Mouse (Mus musculus) hindbrain, embryonic 13.5 days (tissue): ENCODE results near the gene Dleu7. TPM values are rescaled to one million over a fixed set of nuclear protein-coding genes. Genes with fewer than 3 reads are reported as not detected.

ENCODE experiments used
- ATAC-seq: fragments of 200-750 bp; cut with Nextera tagmentation; 2 replicates; pipeline ENCODE4 v1.8.0; 2017; ENCODE audit warnings: moderate TSS enrichment; ENCODE audit not compliant: low FRiP score
- H3K27ac ChIP-seq: fragments of 300-500 bp; sonication (generic); 2 replicates; pipeline ENCODE4 v1.5.1; 2015; ENCODE audit warnings: inconsistent platforms, mild to moderate bottlenecking, moderate library complexity
- H3K27me3 ChIP-seq: fragments of 300-500 bp; sonication (generic); 2 replicates; pipeline ENCODE4 v1.6.1; 2015; ENCODE audit warnings: mild to moderate bottlenecking, inconsistent platforms
- H3K36me3 ChIP-seq: fragments of 300-500 bp; sonication (generic); 2 replicates; pipeline ENCODE4 v1.6.1; 2015; ENCODE audit warnings: mild to moderate bottlenecking, inconsistent platforms
- H3K4me1 ChIP-seq: fragments of 300-500 bp; sonication (generic); replicated peaks from 2 replicates; pipeline ENCODE4 v1.6.1; 2015; ENCODE audit warnings: inconsistent platforms
- H3K4me2 ChIP-seq: fragments of 300-500 bp; sonication (generic); 2 replicates; pipeline ENCODE4 v1.6.1; 2015; ENCODE audit warnings: inconsistent platforms, mild to moderate bottlenecking, moderate library complexity
- H3K4me3 ChIP-seq: fragments of 300-500 bp; sonication (generic); 2 replicates; pipeline ENCODE4 v1.5.1; 2015; ENCODE audit warnings: mild to moderate bottlenecking, inconsistent platforms
- H3K9ac ChIP-seq: fragments of 300-500 bp; sonication (generic); 2 replicates; pipeline ENCODE4 v1.6.1; 2015; ENCODE audit warnings: mild to moderate bottlenecking, inconsistent platforms
- H3K9me3 ChIP-seq: fragments of 300-500 bp; sonication (generic); 2 replicates; pipeline ENCODE4 v1.6.1; 2016; ENCODE audit warnings: inconsistent platforms
- WGBS: fragments of 180-500 bp; shearing (Covaris S2); methylation state at CpG from one replicate; pipeline ENCODE4 v1.1.7; 2015; 5-methylcytosine and 5-hydroxymethylcytosine counted together
- polyA plus RNA-seq: library from polyadenylated mRNA; unstranded; fragments of >200 nt; fragmentation: Nextera tagmentation; extraction: Ambion mirVana; gene quantifications from 2 replicates; pipeline ENCODE4 v1.2.1, GENCODE M21; 2015

Gene Dleu7
- polyA plus RNA-seq, 1 experiment from 2014 or later: 7.0 TPM

DNA sequence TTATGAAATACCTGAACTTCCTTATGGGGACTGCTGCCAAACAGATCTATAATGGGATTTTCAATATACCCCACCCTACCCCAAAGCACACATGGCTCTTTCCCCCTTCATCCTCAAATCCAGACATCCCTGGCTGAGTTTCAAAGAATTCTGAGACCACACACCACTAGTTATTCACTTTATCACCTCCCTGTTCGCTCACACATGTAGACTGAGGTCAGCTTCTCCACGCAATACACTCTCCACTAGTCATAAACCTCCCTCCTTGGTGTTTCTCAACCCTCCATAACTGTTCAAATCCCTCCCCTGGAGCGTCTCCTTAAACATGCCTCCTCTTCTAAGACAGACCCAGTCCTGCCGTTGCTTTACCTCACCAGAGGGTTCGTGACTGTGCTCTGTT is 30.6 kb upstream of the Dleu7 start:
- no peak for ATAC-seq
- WGBS: 95% methylated on average over 5 of the region's 5 CpGs

DNA sequence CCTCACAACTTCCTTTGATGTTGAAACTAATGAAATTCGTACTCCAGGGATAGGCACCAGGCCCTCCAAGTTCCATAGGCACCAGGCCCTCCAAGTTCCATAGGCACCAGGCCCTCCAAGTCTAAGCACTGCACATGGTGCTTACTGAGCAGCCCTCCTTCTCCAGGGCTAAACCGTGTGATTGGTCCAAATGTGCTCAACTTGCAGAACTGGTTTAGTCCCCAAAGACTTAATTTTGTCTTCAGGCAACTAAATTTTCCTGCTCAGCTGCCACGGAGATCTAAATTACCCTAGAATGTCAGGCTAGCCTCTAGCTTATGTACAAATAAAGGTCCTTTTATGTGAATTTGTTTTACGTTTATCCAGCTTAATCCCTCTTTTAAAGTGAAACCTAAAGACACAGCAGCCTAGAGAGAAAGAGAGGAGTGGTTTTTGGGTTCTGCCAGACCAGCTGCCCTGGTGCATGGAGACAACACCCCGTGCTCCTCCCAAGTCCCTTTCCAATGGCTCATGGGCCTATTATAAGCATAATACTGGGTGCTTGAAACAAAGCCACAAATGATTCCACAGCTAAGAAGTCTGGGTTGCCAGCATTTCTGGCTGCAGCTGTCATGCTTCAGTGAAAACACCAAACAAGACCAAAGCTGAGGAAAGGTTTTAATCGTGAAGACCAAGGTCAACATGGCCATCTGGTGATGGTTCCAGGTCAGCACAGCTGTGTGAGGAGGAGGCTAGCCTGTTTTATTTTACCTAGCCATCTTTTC is 29.9 kb upstream of the Dleu7 start:
- Histone ChIP-seq H3K27ac (no peak overlapping the region), H3K4me3 (no peak overlapping the region), H3K36me3 (no peaks in the 10 kb centered on the region), H3K4me1 (no peaks in the 10 kb centered on the region), H3K27me3 (no peaks in the 10 kb centered on the region), H3K4me2 (no peak overlapping the region), H3K9me3 (no peaks in the 10 kb centered on the region), H3K9ac (no peak overlapping the region)
- 63% methylated on average over 6 of the region's 6 CpGs for WGBS
- no peak for ATAC-seq

More for the DNA sequence above, 30.6 kb upstream of the Dleu7 start:
- Histone ChIP-seq H3K4me3 (no peak overlapping the region), H3K4me2 (no peak overlapping the region), H3K27ac (no peak overlapping the region), H3K4me1 (no peaks in the 10 kb centered on the region), H3K9me3 (no peaks in the 10 kb centered on the region), H3K27me3 (no peaks in the 10 kb centered on the region), H3K9ac (no peak overlapping the region), H3K36me3 (no peaks in the 10 kb centered on the region)

DNA sequence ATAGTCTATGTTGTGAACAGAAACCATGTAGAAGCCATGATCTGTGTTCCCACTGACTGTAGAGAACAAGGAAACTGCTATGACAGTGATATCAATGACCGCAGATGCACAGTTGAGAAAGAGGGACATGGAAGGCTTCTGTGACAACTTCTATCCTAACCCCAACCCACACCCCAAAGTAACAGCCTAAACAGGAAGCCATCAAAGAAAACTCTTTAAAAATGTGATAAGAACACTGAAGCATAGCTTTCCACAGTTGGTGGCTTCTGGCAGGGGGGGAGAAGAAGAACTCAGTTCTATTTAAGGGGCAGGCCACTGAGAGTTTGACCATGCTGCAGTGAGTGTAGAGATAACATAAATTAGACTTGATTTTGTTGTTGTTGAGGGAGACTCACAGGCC is 18.8 kb upstream of the Dleu7 start:
- Histone ChIP-seq H3K9me3 (no peaks in the 10 kb centered on the region), H3K27me3 (no peaks in the 10 kb centered on the region), H3K4me3 (no peak overlapping the region), H3K36me3 (no peaks in the 10 kb centered on the region), H3K4me1 (peaks cover 9% of the 10 kb centered on the region; the same call in 1 of the 2 replicates), H3K4me2 (no peak overlapping the region), H3K9ac (no peak overlapping the region), H3K27ac (no peak overlapping the region)
- ATAC-seq: no peak
- 97% methylated on average over 1 of the region's 1 CpGs for WGBS

DNA sequence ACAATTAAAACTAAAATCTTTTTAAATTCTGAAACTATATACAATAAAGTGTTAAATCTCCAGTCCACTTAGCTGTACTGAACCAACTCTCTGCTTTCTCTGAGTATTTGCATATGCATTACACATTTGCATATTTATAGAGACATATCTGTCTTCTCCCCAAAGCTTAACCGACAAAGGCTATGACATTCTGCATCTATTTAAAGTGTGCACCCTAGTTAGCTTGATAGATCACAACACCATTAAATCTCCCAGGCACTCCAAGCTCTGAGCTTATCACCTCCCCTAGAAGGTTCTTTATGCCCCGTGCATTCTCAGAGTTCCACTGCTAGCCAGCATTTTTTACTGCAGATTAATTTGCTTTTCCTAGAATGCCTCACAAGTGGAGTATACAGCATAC is 16.2 kb upstream of the Dleu7 start:
- no peak for ATAC-seq
- Histone ChIP-seq H3K4me2 (no peak overlapping the region), H3K27me3 (no peaks in the 10 kb centered on the region), H3K9me3 (no peaks in the 10 kb centered on the region), H3K4me3 (no peak overlapping the region), H3K36me3 (no peaks in the 10 kb centered on the region), H3K4me1 (peaks cover 9% of the 10 kb centered on the region; the same call in 1 of the 2 replicates), H3K9ac (no peak overlapping the region), H3K27ac (no peak overlapping the region)
- 34% methylated on average over 2 of the region's 2 CpGs for WGBS

DNA sequence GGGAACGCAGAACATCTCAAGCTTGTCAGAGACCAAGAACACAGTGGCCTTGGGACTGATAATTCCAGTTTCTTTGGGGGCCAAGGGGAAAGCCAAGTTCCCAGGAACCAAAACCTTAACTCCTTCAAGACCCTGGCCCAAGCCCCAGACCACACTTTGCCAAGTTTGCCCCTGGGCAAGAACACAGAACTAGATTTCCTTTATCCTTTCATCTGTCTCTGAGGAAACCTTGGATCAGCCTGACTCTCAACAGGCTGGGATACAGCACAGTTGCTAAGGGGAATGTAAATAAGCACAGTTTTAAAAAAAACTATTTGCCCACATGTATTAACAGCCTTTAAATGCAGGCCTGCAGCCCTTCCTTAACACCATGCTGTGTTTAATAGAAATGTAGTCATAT is 14.7 kb upstream of the Dleu7 start:
- ATAC-seq: no peak
- H3K9ac ChIP-seq: no peak overlapping the region
- 78% methylated on average over 1 of the region's 1 CpGs for WGBS

DNA sequence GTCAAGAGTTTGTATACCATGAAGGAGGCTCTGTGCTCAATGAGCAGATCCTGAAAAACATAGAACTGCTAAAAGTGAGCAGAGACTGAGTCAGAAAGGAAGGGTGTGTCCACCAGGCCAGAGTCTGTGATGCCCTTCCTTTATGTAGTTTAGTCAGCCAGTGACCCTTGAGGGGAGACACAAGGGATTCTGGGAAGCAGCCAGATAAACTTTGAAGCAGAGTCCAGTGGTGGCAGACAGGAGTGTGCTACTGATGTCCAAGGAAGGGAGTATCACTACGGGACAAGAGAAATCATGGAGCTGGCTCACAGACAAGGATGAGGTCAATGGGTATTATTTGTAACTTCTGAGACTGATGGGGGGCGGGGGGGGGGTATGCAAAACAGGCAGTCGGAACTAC is 7.2 kb upstream of the Dleu7 start:
- no peak overlapping the region for H3K27ac ChIP-seq
- no peak overlapping the region for H3K4me2 ChIP-seq
- no peaks in the 10 kb centered on the region for H3K9me3 ChIP-seq
- no peak overlapping the region for H3K9ac ChIP-seq
- H3K4me3 ChIP-seq: no peak overlapping the region
- 0 out of 2 replicates have a peak, but pooled peaks cover under 1% of the 10 kb centered on the region for H3K27me3 ChIP-seq
- ATAC-seq: no peak
- WGBS: 69% methylated on average over 3 of the region's 3 CpGs
- no peaks in the 10 kb centered on the region for H3K36me3 ChIP-seq
- no peaks in the 10 kb centered on the region for H3K4me1 ChIP-seq

More for the DNA sequence above, 14.7 kb upstream of the Dleu7 start:
- Histone ChIP-seq H3K9me3 (no peaks in the 10 kb centered on the region), H3K27me3 (no peaks in the 10 kb centered on the region), H3K27ac (no peak overlapping the region), H3K36me3 (no peaks in the 10 kb centered on the region), H3K4me2 (no peak overlapping the region), H3K4me1 (peaks cover 9% of the 10 kb centered on the region; the same call in 1 of the 2 replicates), H3K4me3 (no peak overlapping the region)

DNA sequence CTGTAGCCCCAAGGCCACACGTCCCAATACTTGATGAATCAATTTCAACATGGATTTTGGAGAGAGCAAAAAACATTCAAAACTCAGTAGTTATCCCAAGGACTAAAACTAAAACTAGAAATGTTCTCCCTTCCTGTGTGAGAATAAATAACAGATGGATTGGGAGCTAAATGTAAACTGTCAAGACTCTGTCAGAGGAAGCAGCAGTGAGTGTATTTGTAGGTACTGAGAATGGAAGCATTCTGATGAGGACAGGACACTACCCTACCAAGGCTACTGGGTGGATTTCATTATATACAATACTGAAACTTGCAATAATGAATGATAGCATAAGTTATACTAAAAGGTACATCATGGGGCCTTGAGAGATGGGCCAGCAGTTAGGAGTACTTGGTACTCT is 6.0 kb upstream of the Dleu7 start:
- Histone ChIP-seq H3K4me1 (no peaks in the 10 kb centered on the region), H3K27ac (no peak overlapping the region), H3K9me3 (no peaks in the 10 kb centered on the region), H3K36me3 (no peaks in the 10 kb centered on the region), H3K4me3 (no peak overlapping the region), H3K27me3 (0 out of 2 replicates have a peak, but pooled peaks cover 6% of the 10 kb centered on the region), H3K4me2 (no peak overlapping the region), H3K9ac (no peak overlapping the region)
- WGBS: 93% methylated on average over 1 of the region's 1 CpGs
- no peak for ATAC-seq

DNA sequence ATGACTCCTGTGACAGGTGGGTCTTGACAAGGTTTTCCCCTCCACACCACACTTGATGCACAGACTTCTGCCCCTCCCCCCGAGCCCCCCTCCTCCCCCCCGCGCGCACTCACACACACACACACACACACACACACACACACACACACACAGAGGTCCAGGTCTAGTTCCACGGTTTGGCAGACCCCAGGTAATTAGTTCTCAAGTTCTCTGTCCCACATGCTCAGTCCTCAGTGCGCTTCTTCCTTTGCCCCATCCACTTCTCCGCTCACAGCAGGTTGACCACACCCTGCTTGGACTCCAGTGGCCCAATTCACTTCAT is 720 bp downstream of the Dleu7 start:
- Histone ChIP-seq H3K4me3 (peak overlapping the region; percentile 61), H3K4me1 (peaks cover 14% of the 10 kb centered on the region), H3K27me3 (0 out of 2 replicates have a peak, but pooled peaks cover 14% of the 10 kb centered on the region), H3K4me2 (peak overlapping the region; percentile 98), H3K9ac (peak overlapping the region; percentile 84), H3K9me3 (no peaks in the 10 kb centered on the region), H3K36me3 (no peaks in the 10 kb centered on the region), H3K27ac (no peak overlapping the region)
- 26% methylated on average over 7 of the region's 7 CpGs for WGBS
- peak; percentile 29; the same call in 1 of the 2 replicates for ATAC-seq

DNA sequence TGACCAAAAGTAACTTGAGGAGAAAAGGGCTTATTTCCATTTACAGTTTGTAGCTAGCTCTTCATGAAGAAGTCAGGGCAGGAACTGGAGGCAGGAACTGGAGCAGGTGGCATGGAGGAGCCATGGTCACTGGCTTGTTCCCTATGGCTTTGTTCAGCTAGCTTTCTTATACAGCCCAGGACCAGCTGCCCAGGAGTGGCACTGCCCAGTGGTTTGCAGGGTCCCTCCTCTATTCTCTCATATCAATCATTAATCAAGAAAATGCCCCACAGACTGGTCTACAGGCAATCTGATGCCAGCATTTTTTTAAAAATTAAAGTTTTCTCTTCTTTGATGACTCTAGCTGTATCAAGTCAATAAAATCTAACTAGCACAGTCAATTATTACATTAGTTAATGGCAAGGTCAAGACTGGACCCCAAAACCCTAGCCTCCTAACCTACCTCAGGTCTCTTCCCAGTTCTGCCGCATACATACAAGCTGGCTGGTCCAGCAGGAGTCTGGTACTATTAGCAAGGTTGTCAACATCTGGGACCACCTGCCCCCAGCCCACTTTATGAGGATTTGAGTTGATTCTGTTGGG is 1.4 kb downstream of the Dleu7 start:
- 95% methylated on average over 1 of the region's 1 CpGs for WGBS
- 0 out of 2 replicates have a peak, but pooled peaks cover 14% of the 10 kb centered on the region for H3K27me3 ChIP-seq
- no peak for ATAC-seq
- no peak overlapping the region for H3K4me2 ChIP-seq
- no peak overlapping the region for H3K27ac ChIP-seq
- H3K4me1 ChIP-seq: peaks cover 14% of the 10 kb centered on the region
- H3K9me3 ChIP-seq: no peaks in the 10 kb centered on the region
- no peak overlapping the region for H3K9ac ChIP-seq
- H3K36me3 ChIP-seq: no peaks in the 10 kb centered on the region
- H3K4me3 ChIP-seq: no peak overlapping the region

DNA sequence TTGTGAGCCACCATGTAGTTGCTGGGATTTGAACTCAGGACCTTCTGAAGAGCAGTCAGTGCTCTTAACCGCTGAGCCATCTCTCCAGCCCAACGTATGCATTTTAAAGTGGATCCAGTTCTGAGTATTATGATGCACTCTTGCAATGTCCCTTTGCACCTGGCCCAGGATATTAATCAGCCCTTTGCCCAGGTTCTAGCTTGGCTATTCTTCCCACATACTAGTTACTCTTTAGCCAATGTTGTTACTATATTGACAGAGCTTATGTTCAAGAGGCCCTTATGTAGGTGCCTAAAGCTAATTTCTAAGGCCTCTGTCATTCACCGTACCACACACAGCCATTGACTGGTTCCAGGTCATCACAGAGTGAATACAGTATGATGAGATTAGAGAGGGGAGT is 4.1 kb downstream of the Dleu7 start:
- 92% methylated on average over 3 of the region's 3 CpGs for WGBS

DNA sequence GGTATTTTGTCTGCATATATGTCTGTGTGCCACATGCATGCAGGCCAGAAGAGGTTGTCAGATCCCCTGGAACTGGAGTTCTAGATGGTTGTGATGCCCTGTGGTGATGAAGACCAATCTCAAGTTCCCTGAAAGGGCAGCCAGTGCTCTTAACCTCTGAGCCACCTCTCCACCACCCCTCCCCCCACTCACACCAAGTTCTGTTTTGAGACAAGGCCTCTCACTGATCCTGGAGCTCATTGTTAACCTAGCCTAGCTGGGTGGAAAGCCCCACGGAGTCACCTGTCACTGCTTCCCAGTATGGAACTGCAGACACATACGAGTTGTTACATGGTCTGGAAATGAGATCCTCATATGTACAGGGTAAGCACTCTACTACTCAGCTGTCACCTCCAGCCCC is 9.9 kb downstream of the Dleu7 start:
- Histone ChIP-seq H3K36me3 (no peaks in the 10 kb centered on the region), H3K4me1 (0 out of 2 replicates have a peak, but pooled peaks cover 3% of the 10 kb centered on the region), H3K4me3 (no peak overlapping the region), H3K4me2 (no peak overlapping the region), H3K9ac (no peak overlapping the region), H3K27me3 (no peaks in the 10 kb centered on the region), H3K9me3 (no peaks in the 10 kb centered on the region), H3K27ac (no peak overlapping the region)
- ATAC-seq: no peak
- WGBS: 76% methylated on average over 2 of the region's 2 CpGs

More for the DNA sequence above, 4.1 kb downstream of the Dleu7 start:
- no peak overlapping the region for H3K4me2 ChIP-seq
- ATAC-seq: no peak
- no peak overlapping the region for H3K9ac ChIP-seq
- H3K27ac ChIP-seq: no peak overlapping the region
- no peaks in the 10 kb centered on the region for H3K9me3 ChIP-seq
- H3K36me3 ChIP-seq: no peaks in the 10 kb centered on the region
- no peak overlapping the region for H3K4me3 ChIP-seq
- H3K4me1 ChIP-seq: peaks cover 14% of the 10 kb centered on the region
- H3K27me3 ChIP-seq: 0 out of 2 replicates have a peak, but pooled peaks cover 7% of the 10 kb centered on the region

DNA sequence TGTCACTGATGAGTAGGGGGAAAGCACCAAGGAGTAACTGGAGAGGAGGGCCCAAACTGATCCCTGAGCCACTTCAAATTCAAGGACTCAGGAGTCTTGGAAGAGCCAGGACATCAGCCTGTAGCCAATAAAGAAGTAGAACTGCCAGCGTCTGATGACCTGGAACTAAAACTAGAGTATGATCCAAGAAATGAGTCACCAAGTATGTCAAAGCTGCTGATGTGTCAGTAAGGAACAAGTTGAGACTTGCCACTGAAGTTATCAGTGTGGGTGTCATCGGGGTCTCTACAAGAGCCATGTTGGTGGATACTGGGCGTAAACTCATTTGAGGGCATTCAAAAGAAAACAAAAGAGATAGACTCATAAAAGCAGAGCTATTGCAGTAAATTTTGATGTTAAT is 19.2 kb downstream of the Dleu7 start:
- Histone ChIP-seq H3K27ac (no peak overlapping the region), H3K4me1 (no peaks in the 10 kb centered on the region), H3K36me3 (no peaks in the 10 kb centered on the region), H3K27me3 (no peaks in the 10 kb centered on the region), H3K4me2 (no peak overlapping the region), H3K9me3 (no peaks in the 10 kb centered on the region), H3K9ac (no peak overlapping the region), H3K4me3 (no peak overlapping the region)
- no peak for ATAC-seq
- 93% methylated on average over 3 of the region's 3 CpGs for WGBS
